Mouse (Mus musculus): ENCODE measurements at regions not wholly inside any gene's neighbourhood (a gene's known extent, or its start where the extent isn't known, plus 50 kb on each side); places are given as distances from the start of the nearest gene placed in this dataset.

- DNase-seq = no peak
Observed at GRCm38 (mm10) chr19:54498066-54498465, 454.1 kb downstream of the Adra2a start.

- DNase-seq = no peak
Observed at GRCm38 (mm10) chr19:54533858-54534257, 489.9 kb downstream of the Adra2a start.

DNA sequence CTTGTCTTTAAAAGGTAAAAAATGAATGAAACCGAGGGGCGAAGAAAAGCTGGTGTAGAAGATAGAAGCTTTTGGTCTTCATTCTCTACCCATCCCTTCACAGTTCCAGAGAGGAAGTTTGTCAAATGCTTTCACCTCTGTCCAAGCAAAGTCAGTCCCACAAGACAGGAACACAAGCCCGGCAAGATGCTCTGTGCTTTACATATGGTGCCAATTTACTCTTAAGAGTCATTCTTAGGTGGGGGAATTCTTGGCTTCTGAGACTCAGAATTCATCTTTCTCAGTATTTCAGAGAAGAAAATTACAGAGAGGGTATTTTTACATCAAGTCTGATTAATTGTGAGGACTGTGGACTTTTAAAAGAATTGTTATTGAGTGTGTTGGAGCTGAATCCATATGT lies 511.4 kb downstream of the Adra2a start:
- DNase-seq = no peak

DNA sequence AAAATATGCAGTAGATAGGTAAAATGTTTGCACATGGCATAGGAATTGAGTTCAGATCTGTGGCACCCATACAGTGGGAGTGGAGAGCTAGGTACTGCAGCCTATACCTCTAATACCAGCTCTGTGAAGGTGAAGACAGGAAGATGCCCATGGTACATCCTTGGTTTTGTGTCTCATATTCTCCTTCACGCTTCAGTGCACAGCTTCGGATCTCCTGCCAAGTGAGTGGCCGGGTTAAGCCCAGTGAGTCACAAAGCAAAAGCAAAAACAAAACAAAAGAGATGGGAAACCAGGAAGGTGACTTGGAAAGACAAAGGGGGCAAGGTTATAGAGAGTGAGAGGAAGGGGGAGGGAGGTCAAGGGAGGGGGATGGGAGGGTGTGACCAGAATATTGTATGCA lies 514.0 kb downstream of the Adra2a start:
- DNase-seq = no peak

- no peak for DNase-seq
Observed at GRCm38 (mm10) chr19:54583574-54583973, 539.6 kb downstream of the Adra2a start.

- no peak for DNase-seq
Observed at GRCm38 (mm10) chr19:54584687-54585237, 540.8 kb downstream of the Adra2a start.

GRCm38 (mm10) chr19:54585326-54585725 lies 541.4 kb downstream of the Adra2a start:
- DNase-seq = no peak

DNA sequence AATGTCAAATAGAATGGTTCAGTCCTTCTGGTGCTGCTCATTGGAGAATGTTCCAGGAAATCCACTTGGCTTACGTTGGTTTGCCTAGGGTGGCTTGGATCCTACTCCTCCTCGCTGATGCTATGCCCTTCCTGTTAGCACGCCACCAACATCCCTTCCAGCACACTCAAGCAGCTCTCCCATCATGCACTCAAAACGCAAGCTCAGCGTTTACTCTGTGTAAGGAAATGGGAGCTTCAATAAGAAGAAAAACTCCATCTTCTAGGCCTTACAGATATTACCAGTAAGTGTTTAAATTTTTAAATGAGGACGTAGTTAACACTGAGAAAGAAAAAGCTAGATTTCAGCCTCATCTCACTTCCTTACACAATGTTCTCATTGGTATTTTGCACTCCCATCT lies 523.7 kb downstream of the Gpam start:
- DNase-seq = no peak

- DNase-seq = no peak
Observed at GRCm38 (mm10) chr19:54605346-54605745, 521.7 kb downstream of the Gpam start.

- no peak for DNase-seq
Observed at GRCm38 (mm10) chr19:54616924-54617323, 510.1 kb downstream of the Gpam start.
